9 mouse cellular contexts compared by ENCODE assay signal in the genomic region with DNA sequence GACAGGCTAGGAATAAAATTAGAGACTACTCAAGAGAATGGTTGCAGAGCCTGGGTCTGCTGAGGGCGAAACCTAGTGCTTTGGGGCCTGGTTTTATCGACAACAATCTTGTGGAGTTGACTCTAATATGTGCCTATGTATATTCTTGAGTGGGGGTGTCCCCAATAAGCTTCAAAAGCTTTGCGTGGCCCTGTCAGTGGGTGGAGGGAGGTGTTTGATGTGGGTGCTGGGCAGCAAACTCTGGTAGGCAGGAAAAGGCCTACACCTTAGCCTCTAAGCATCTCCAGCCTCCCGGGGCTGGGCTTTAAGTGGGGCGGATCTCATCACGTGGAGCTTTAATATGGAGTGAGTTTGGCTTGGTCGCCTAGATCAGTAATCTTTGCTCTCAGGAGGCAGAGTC. TPM values are rescaled to one million over a fixed set of nuclear protein-coding genes. Genes with fewer than 3 reads are reported as not detected.
DNase-seq lines count a peak whose midpoint lies in the region; ATAC-seq and TF ChIP-seq lines count a peak whose summit lies in the region.
"Had no signal": no experiment of that assay in that cellular context is flagged by ENCODE, and none has a peak within 500 bp of the region (broad histone marks: within the 10 kb centered on the region; RNA-seq: fewer than 3 reads in every experiment).

No protein-coding gene starts in this region.

- peak overlapping the region; percentile 80 for H3K4me2 ChIP-seq in heart, embryonic 15.5 days
- H3K4me2 ChIP-seq in limb, embryonic 15.5 days: peak overlapping the region; percentile 86; the same call in 1 of the 2 replicates

- no peak overlapping the region for H3K9ac ChIP-seq in heart, embryonic 15.5 days
- H3K9ac ChIP-seq in limb, embryonic 15.5 days: no peak overlapping the region

- intact Hi-C loops in heart, postnatal 14 days (cut with DNase I): no loop called here

- peaks cover 24% of the 10 kb centered on the region for H3K4me1 ChIP-seq in heart, embryonic 15.5 days (replicated peaks)
- peaks cover 15% of the 10 kb centered on the region for H3K4me1 ChIP-seq in spleen, adult 2 months (ENCODE audit: control insufficient read depth, insufficient read depth, insufficient read length)
- peaks cover 31% of the 10 kb centered on the region for H3K4me1 ChIP-seq in limb, embryonic 15.5 days

- no peak for TF ChIP-seq POLR2A in spleen, adult 2 months (IDR thresholded peaks at IDR 0.05; ENCODE audit: low read depth, low read length)

- no peak overlapping the region for H3K27ac ChIP-seq in heart, embryonic 15.5 days
- no peak overlapping the region for H3K27ac ChIP-seq in spleen, adult 2 months (ENCODE audit: insufficient read depth, low read length)
- H3K27ac ChIP-seq in limb, embryonic 15.5 days: no peak overlapping the region

- DNase-seq in heart, postnatal 14 days: no peak
- no peak for DNase-seq in spleen, adult 2 months (ENCODE audit: low read depth in 1 of 2, low spot score in 2 of 2)
- no peak for DNase-seq in spleen, postnatal 14 days (ENCODE audit: low spot score in 2 of 2)
- DNase-seq in layer of hippocampus, postnatal 10 days (ENCODE audit: low spot score in 2 of 2): no peak
- no peak for DNase-seq in ovary, postnatal 14 days (ENCODE audit: low spot score)
- no peak for DNase-seq in spleen, adult 12 weeks (ENCODE audit: low spot score)
- DNase-seq: kidney, adult 11 months had no signal

- H3K27me3 ChIP-seq in heart, embryonic 15.5 days: peaks cover 72% of the 10 kb centered on the region
- peaks cover 13% of the 10 kb centered on the region for H3K27me3 ChIP-seq in spleen, adult 2 months (ENCODE audit: control insufficient read depth, insufficient read depth, low read length)
- H3K27me3 ChIP-seq in limb, embryonic 15.5 days: peaks cover 19% of the 10 kb centered on the region

- no peak for TF ChIP-seq CTCF in spleen, adult 2 months (IDR thresholded peaks at IDR 0.05; ENCODE audit: extremely low read depth, insufficient read depth, insufficient read length, insufficient replicate concordance)

- H3K4me3 ChIP-seq in heart, embryonic 15.5 days: peak overlapping the region; percentile 48
- peak overlapping the region; percentile 9; the same call in 1 of the 2 replicates for H3K4me3 ChIP-seq in spleen, adult 2 months (ENCODE audit: extremely low read depth, insufficient read depth, insufficient read length)
- peak overlapping the region; percentile 48; the same call in 1 of the 2 replicates for H3K4me3 ChIP-seq in limb, embryonic 15.5 days

- WGBS in heart, embryonic 15.5 days: 49% methylated on average over 7 of the region's 7 CpGs
- WGBS in spleen, adult 2 months: 53% methylated on average over 7 of the region's 7 CpGs
- WGBS in limb, embryonic 15.5 days: 57% methylated on average over 7 of the region's 7 CpGs

- H3K36me3 ChIP-seq in heart, embryonic 15.5 days: no peaks in the 10 kb centered on the region
- H3K36me3 ChIP-seq in spleen, adult 2 months (ENCODE audit: control insufficient read depth, insufficient read depth, low read length): no peaks in the 10 kb centered on the region
- H3K36me3 ChIP-seq in limb, embryonic 15.5 days: peaks cover 33% of the 10 kb centered on the region

- no peak for ATAC-seq in heart, embryonic 15.5 days (replicated peaks; ENCODE audit: insufficient number of reproducible peaks, insufficient read depth, low FRiP score, low read depth)
- ATAC-seq in limb, embryonic 15.5 days (ENCODE audit: insufficient number of reproducible peaks, low FRiP score, low TSS enrichment, low read depth): no peak

- H3K9me3 ChIP-seq in heart, embryonic 15.5 days (replicated peaks): no peaks in the 10 kb centered on the region
- H3K9me3 ChIP-seq in limb, embryonic 15.5 days: no peaks in the 10 kb centered on the region

RNA-seq across cellular contexts. Expression of a gene that starts 14.5 kb away (rescaled TPM):
- 0.21 and 1.1 TPM in 2 replicates for polyA plus RNA-seq in heart, embryonic 15.5 days (2015; fragmentation: Nextera tagmentation; extraction: Ambion mirVana)
- total RNA-seq in heart, postnatal 14 days (2021): not detected
- polyA plus RNA-seq in spleen, adult 2 months (2012; rRNA removed): 0.49 and 0.76 TPM in 2 replicates
- 82.1 and 91.0 TPM in 2 replicates for polyA plus RNA-seq in limb, embryonic 15.5 days (2015; fragmentation: Nextera tagmentation; extraction: Ambion mirVana)
- 10 to 100 TPM; 11.8 to 12.0 TPM for total RNA-seq in layer of hippocampus, postnatal 10 days (2021)

RNA-seq across cellular contexts. Expression of a gene that starts 15.4 kb away (rescaled TPM):
- polyA plus RNA-seq in heart, embryonic 15.5 days (2015; fragmentation: Nextera tagmentation; extraction: Ambion mirVana): 0.53 TPM in 1 of 2 replicates, not detected in the other
- total RNA-seq in heart, postnatal 14 days (2021): under 1 TPM in 1 of 2 experiments, not detected in 1; 0.12 TPM
- 3.6 and 3.7 TPM in 2 replicates for polyA plus RNA-seq in spleen, adult 2 months (2012; rRNA removed)
- polyA plus RNA-seq in limb, embryonic 15.5 days (2015; fragmentation: Nextera tagmentation; extraction: Ambion mirVana): 1.6 and 2.0 TPM in 2 replicates
- total RNA-seq in layer of hippocampus, postnatal 10 days (2021): 100 to 1,000 TPM; 298 to 311 TPM

RNA-seq across cellular contexts. Expression of a gene that starts 15.4 kb away (rescaled TPM):
- polyA plus RNA-seq in heart, embryonic 15.5 days (2015; fragmentation: Nextera tagmentation; extraction: Ambion mirVana): 92.2 and 101 TPM in 2 replicates
- 10 to 100 TPM; 73.9 to 77.1 TPM for total RNA-seq in heart, postnatal 14 days (2021)
- 21.6 and 21.7 TPM in 2 replicates for polyA plus RNA-seq in spleen, adult 2 months (2012; rRNA removed)
- polyA plus RNA-seq in limb, embryonic 15.5 days (2015; fragmentation: Nextera tagmentation; extraction: Ambion mirVana): 87.9 and 98.8 TPM in 2 replicates
- 100 to 1,000 TPM; 180 to 184 TPM for total RNA-seq in layer of hippocampus, postnatal 10 days (2021)

RNA-seq across cellular contexts. Expression of a gene that starts 25.7 kb away (rescaled TPM):
- 0.37 and 0.44 TPM in 2 replicates for polyA plus RNA-seq in heart, embryonic 15.5 days (2015; fragmentation: Nextera tagmentation; extraction: Ambion mirVana)
- total RNA-seq in heart, postnatal 14 days (2021): under 1 TPM; 0.74 to 1.00 TPM
- polyA plus RNA-seq in spleen, adult 2 months (2012; rRNA removed): 0.26 TPM in 1 of 2 replicates, not detected in the other
- 1.4 and 1.5 TPM in 2 replicates for polyA plus RNA-seq in limb, embryonic 15.5 days (2015; fragmentation: Nextera tagmentation; extraction: Ambion mirVana)
- total RNA-seq in layer of hippocampus, postnatal 10 days (2021): 1 to 10 TPM; 2.0 to 2.6 TPM

RNA-seq across cellular contexts. Expression of a gene that starts 31.8 kb away (rescaled TPM):
- polyA plus RNA-seq in heart, embryonic 15.5 days (2015; fragmentation: Nextera tagmentation; extraction: Ambion mirVana): 29.1 and 38.8 TPM in 2 replicates
- 10 to 100 TPM in 1 of 2 experiments, 1 to 10 TPM in 1; 8.6 to 12.5 TPM for total RNA-seq in heart, postnatal 14 days (2021)
- 15.2 and 17.1 TPM in 2 replicates for polyA plus RNA-seq in spleen, adult 2 months (2012; rRNA removed)
- 56.3 and 59.3 TPM in 2 replicates for polyA plus RNA-seq in limb, embryonic 15.5 days (2015; fragmentation: Nextera tagmentation; extraction: Ambion mirVana)
- total RNA-seq in layer of hippocampus, postnatal 10 days (2021): 10 to 100 TPM; 27.0 to 27.3 TPM

Comparison
In these comparisons a context has a peak if more than half of its experiments do, and no peak if none do; other contexts are left out.
1. RNA of a gene that starts 14.5 kb away (polyA plus RNA-seq): 82.1 to 91.0 TPM in limb, embryonic 15.5 days; 0.49 to 0.76 TPM in spleen, adult 2 months and 0.21 to 1.1 TPM in heart, embryonic 15.5 days; every median in the first group is over 10 times any median in the second.
2. Peak in every context shown above with its lines, with median percentiles within 50 percentile points of each other: H3K4me3 ChIP-seq.